Mouse (Mus musculus): ENCODE data around the gene Slc51a. TPM values are rescaled to one million over a fixed set of nuclear protein-coding genes. Genes with fewer than 3 reads are reported as not detected.

The Slc51a gene
- polyA plus RNA-seq, 1 experiment from 2014 or later = 0.29 TPM

- ATAC-seq (replicated peaks; ENCODE audit: low FRiP score) (no peak), DNase-seq (ENCODE audit: low spot score) (no peak)
- no peak overlapping the region for H3K4me3 ChIP-seq (ENCODE audit: low read depth, low read length)
- 97% methylated on average over 2 of the region's 2 CpGs for WGBS
- H3K9me3 ChIP-seq (ENCODE audit: control insufficient read depth, low read length) = no peaks in the 10 kb centered on the region
- no peaks in the 10 kb centered on the region; the same call in 1 of the 2 replicates for H3K36me3 ChIP-seq (ENCODE audit: control insufficient read depth, insufficient read depth, low read length)
- H3K27ac ChIP-seq (ENCODE audit: low read depth, low read length) = no peak overlapping the region
- no peak overlapping the region for H3K9ac ChIP-seq (ENCODE audit: low read length)
- H3K4me1 ChIP-seq (replicated peaks; ENCODE audit: control insufficient read depth, insufficient read depth, low read length) = no peaks in the 10 kb centered on the region
- no peak overlapping the region for H3K4me2 ChIP-seq (ENCODE audit: low read depth, low read length, severe bottlenecking)
- H3K27me3 ChIP-seq (ENCODE audit: control insufficient read depth, insufficient read depth, low read length) = no peaks in the 10 kb centered on the region
Observed at GRCm38 (mm10) chr16:32463426-32463825, 24.3 kb downstream of the Slc51a start.

- H3K4me3 ChIP-seq (ENCODE audit: low read depth, low read length) = no peak overlapping the region
- ATAC-seq (replicated peaks; ENCODE audit: low FRiP score) = no peak
Observed at GRCm38 (mm10) chr16:32462950-32463349, 24.7 kb downstream of the Slc51a start.

GRCm38 (mm10) chr16:32461713-32462112 lies 26.0 kb downstream of the Slc51a start:
- Histone ChIP-seq H3K4me1 (replicated peaks; ENCODE audit: control insufficient read depth, insufficient read depth, low read length) (no peaks in the 10 kb centered on the region), H3K27ac (ENCODE audit: low read depth, low read length) (no peak overlapping the region), H3K4me3 (ENCODE audit: low read depth, low read length) (no peak overlapping the region), H3K36me3 (ENCODE audit: control insufficient read depth, insufficient read depth, low read length) (no peaks in the 10 kb centered on the region; the same call in 1 of the 2 replicates), H3K9ac (ENCODE audit: low read length) (no peak overlapping the region), H3K9me3 (ENCODE audit: control insufficient read depth, low read length) (no peaks in the 10 kb centered on the region), H3K27me3 (ENCODE audit: control insufficient read depth, insufficient read depth, low read length) (no peaks in the 10 kb centered on the region), H3K4me2 (ENCODE audit: low read depth, low read length, severe bottlenecking) (no peak overlapping the region)
- 96% methylated on average over 5 of the region's 5 CpGs for WGBS
- DNase-seq (ENCODE audit: low spot score) (no peak), ATAC-seq (replicated peaks; ENCODE audit: low FRiP score) (no peak)

More at GRCm38 (mm10) chr16:32462950-32463349, 24.7 kb downstream of the Slc51a start:
- H3K9ac ChIP-seq (ENCODE audit: low read length) = no peak overlapping the region
- 95% methylated on average over 16 of the region's 16 CpGs for WGBS
- no peaks in the 10 kb centered on the region for H3K9me3 ChIP-seq (ENCODE audit: control insufficient read depth, low read length)
- no peaks in the 10 kb centered on the region for H3K27me3 ChIP-seq (ENCODE audit: control insufficient read depth, insufficient read depth, low read length)
- no peaks in the 10 kb centered on the region for H3K4me1 ChIP-seq (replicated peaks; ENCODE audit: control insufficient read depth, insufficient read depth, low read length)
- no peak for DNase-seq (ENCODE audit: low spot score)
- H3K4me2 ChIP-seq (ENCODE audit: low read depth, low read length, severe bottlenecking) = no peak overlapping the region
- no peaks in the 10 kb centered on the region; the same call in 1 of the 2 replicates for H3K36me3 ChIP-seq (ENCODE audit: control insufficient read depth, insufficient read depth, low read length)
- no peak overlapping the region for H3K27ac ChIP-seq (ENCODE audit: low read depth, low read length)

GRCm38 (mm10) chr16:32460518-32460917 lies 27.2 kb downstream of the Slc51a start:
- Histone ChIP-seq H3K9me3 (ENCODE audit: control insufficient read depth, low read length) (no peaks in the 10 kb centered on the region), H3K9ac (ENCODE audit: low read length) (no peak overlapping the region), H3K4me1 (replicated peaks; ENCODE audit: control insufficient read depth, insufficient read depth, low read length) (no peaks in the 10 kb centered on the region), H3K4me2 (ENCODE audit: low read depth, low read length, severe bottlenecking) (no peak overlapping the region), H3K27me3 (ENCODE audit: control insufficient read depth, insufficient read depth, low read length) (no peaks in the 10 kb centered on the region), H3K27ac (ENCODE audit: low read depth, low read length) (no peak overlapping the region), H3K36me3 (ENCODE audit: control insufficient read depth, insufficient read depth, low read length) (no peaks in the 10 kb centered on the region; the same call in 1 of the 2 replicates), H3K4me3 (ENCODE audit: low read depth, low read length) (no peak overlapping the region)
- DNase-seq (ENCODE audit: low spot score) = no peak
- 61% methylated on average over 4 of the region's 4 CpGs for WGBS
- ATAC-seq (replicated peaks; ENCODE audit: low FRiP score) = no peak

- Histone ChIP-seq H3K27me3 (ENCODE audit: control insufficient read depth, insufficient read depth, low read length) (no peaks in the 10 kb centered on the region), H3K9me3 (ENCODE audit: control insufficient read depth, low read length) (no peaks in the 10 kb centered on the region), H3K9ac (ENCODE audit: low read length) (no peak overlapping the region), H3K36me3 (ENCODE audit: control insufficient read depth, insufficient read depth, low read length) (no peaks in the 10 kb centered on the region; the same call in 1 of the 2 replicates), H3K4me3 (ENCODE audit: low read depth, low read length) (no peak overlapping the region), H3K4me2 (ENCODE audit: low read depth, low read length, severe bottlenecking) (no peak overlapping the region), H3K27ac (ENCODE audit: low read depth, low read length) (no peak overlapping the region), H3K4me1 (replicated peaks; ENCODE audit: control insufficient read depth, insufficient read depth, low read length) (no peaks in the 10 kb centered on the region)
- ATAC-seq (replicated peaks; ENCODE audit: low FRiP score) (no peak), DNase-seq (ENCODE audit: low spot score) (peak; percentile 50)
- 69% methylated on average over 10 of the region's 10 CpGs for WGBS
Observed at GRCm38 (mm10) chr16:32457589-32458386, 29.9 kb downstream of the Slc51a start.

GRCm38 (mm10) chr16:32456761-32457160 lies 30.9 kb downstream of the Slc51a start:
- Histone ChIP-seq H3K27ac (ENCODE audit: low read depth, low read length) (no peak overlapping the region), H3K4me2 (ENCODE audit: low read depth, low read length, severe bottlenecking) (no peak overlapping the region), H3K9ac (ENCODE audit: low read length) (no peak overlapping the region), H3K4me1 (replicated peaks; ENCODE audit: control insufficient read depth, insufficient read depth, low read length) (no peaks in the 10 kb centered on the region), H3K36me3 (ENCODE audit: control insufficient read depth, insufficient read depth, low read length) (no peaks in the 10 kb centered on the region; the same call in 1 of the 2 replicates), H3K9me3 (ENCODE audit: control insufficient read depth, low read length) (no peaks in the 10 kb centered on the region), H3K4me3 (ENCODE audit: low read depth, low read length) (no peak overlapping the region), H3K27me3 (ENCODE audit: control insufficient read depth, insufficient read depth, low read length) (no peaks in the 10 kb centered on the region)
- ATAC-seq (replicated peaks; ENCODE audit: low FRiP score) (no peak), DNase-seq (ENCODE audit: low spot score) (no peak)
- WGBS = 95% methylated on average over 1 of the region's 1 CpGs

GRCm38 (mm10) chr16:32456086-32456485 lies 31.6 kb downstream of the Slc51a start:
- Histone ChIP-seq H3K4me3 (ENCODE audit: low read depth, low read length) (no peak overlapping the region), H3K4me1 (replicated peaks; ENCODE audit: control insufficient read depth, insufficient read depth, low read length) (no peaks in the 10 kb centered on the region), H3K27me3 (ENCODE audit: control insufficient read depth, insufficient read depth, low read length) (no peaks in the 10 kb centered on the region), H3K4me2 (ENCODE audit: low read depth, low read length, severe bottlenecking) (no peak overlapping the region), H3K36me3 (ENCODE audit: control insufficient read depth, insufficient read depth, low read length) (no peaks in the 10 kb centered on the region; the same call in 1 of the 2 replicates), H3K9me3 (ENCODE audit: control insufficient read depth, low read length) (no peaks in the 10 kb centered on the region), H3K27ac (ENCODE audit: low read depth, low read length) (no peak overlapping the region), H3K9ac (ENCODE audit: low read length) (no peak overlapping the region)
- ATAC-seq (replicated peaks; ENCODE audit: low FRiP score) = no peak
- no peak for DNase-seq (ENCODE audit: low spot score)

GRCm38 (mm10) chr16:32454646-32455045 lies 33.0 kb downstream of the Slc51a start:
- Histone ChIP-seq H3K27me3 (ENCODE audit: control insufficient read depth, insufficient read depth, low read length) (no peaks in the 10 kb centered on the region), H3K4me3 (ENCODE audit: low read depth, low read length) (no peak overlapping the region), H3K4me1 (replicated peaks; ENCODE audit: control insufficient read depth, insufficient read depth, low read length) (no peaks in the 10 kb centered on the region), H3K9ac (ENCODE audit: low read length) (no peak overlapping the region), H3K27ac (ENCODE audit: low read depth, low read length) (no peak overlapping the region), H3K36me3 (ENCODE audit: control insufficient read depth, insufficient read depth, low read length) (no peaks in the 10 kb centered on the region; the same call in 1 of the 2 replicates), H3K4me2 (ENCODE audit: low read depth, low read length, severe bottlenecking) (no peak overlapping the region), H3K9me3 (ENCODE audit: control insufficient read depth, low read length) (no peaks in the 10 kb centered on the region)
- ATAC-seq (replicated peaks; ENCODE audit: low FRiP score) (no peak), DNase-seq (ENCODE audit: low spot score) (peak; percentile 53)
- WGBS = 84% methylated on average over 5 of the region's 5 CpGs

GRCm38 (mm10) chr16:32453102-32453501 lies 34.6 kb downstream of the Slc51a start:
- WGBS = 95% methylated on average over 8 of the region's 8 CpGs
- no peaks in the 10 kb centered on the region for H3K9me3 ChIP-seq (ENCODE audit: control insufficient read depth, low read length)
- ATAC-seq (replicated peaks; ENCODE audit: low FRiP score) = no peak
- H3K27ac ChIP-seq (ENCODE audit: low read depth, low read length) = no peak overlapping the region
- H3K4me3 ChIP-seq (ENCODE audit: low read depth, low read length) = no peak overlapping the region
- no peaks in the 10 kb centered on the region; the same call in 1 of the 2 replicates for H3K36me3 ChIP-seq (ENCODE audit: control insufficient read depth, insufficient read depth, low read length)
- no peaks in the 10 kb centered on the region for H3K4me1 ChIP-seq (replicated peaks; ENCODE audit: control insufficient read depth, insufficient read depth, low read length)
- H3K27me3 ChIP-seq (ENCODE audit: control insufficient read depth, insufficient read depth, low read length) = no peaks in the 10 kb centered on the region
- no peak overlapping the region for H3K9ac ChIP-seq (ENCODE audit: low read length)
- H3K4me2 ChIP-seq (ENCODE audit: low read depth, low read length, severe bottlenecking) = no peak overlapping the region
- no peak for DNase-seq (ENCODE audit: low spot score)

Data from forebrain, embryonic 11.5 days (tissue).